Mouse (Mus musculus): ENCODE measurements around the gene March6.

The March6 gene

GRCm38 (mm10) chr15:31530659-31531445 lies at the start of gene March6:
March6 (minus strand) TSS chr15:31531053.
- DNase-seq (ENCODE audit: low spot score in 2 of 2) = peak; percentile 83 to 84

- DNase-seq (ENCODE audit: low spot score in 2 of 2) = no peak
Measured at GRCm38 (mm10) chr15:31576076-31576475, 45.2 kb upstream of the March6 start.

- DNase-seq (ENCODE audit: low spot score in 2 of 2) = no peak
Measured at GRCm38 (mm10) chr15:31573692-31574091, 42.8 kb upstream of the March6 start.

GRCm38 (mm10) chr15:31573287-31573686 lies 42.4 kb upstream of the March6 start:
- DNase-seq (ENCODE audit: low spot score in 2 of 2) = no peak

GRCm38 (mm10) chr15:31571906-31572722 lies 41.3 kb upstream of the March6 start:
- no peak for DNase-seq (ENCODE audit: low spot score in 2 of 2)

- no peak for DNase-seq (ENCODE audit: low spot score in 2 of 2)
Measured at GRCm38 (mm10) chr15:31570959-31571358, 40.1 kb upstream of the March6 start.

GRCm38 (mm10) chr15:31569325-31570022 lies 38.6 kb upstream of the March6 start:
- DNase-seq (ENCODE audit: low spot score in 2 of 2) = no peak

GRCm38 (mm10) chr15:31568581-31568996 lies 37.7 kb upstream of the March6 start:
- DNase-seq (ENCODE audit: low spot score in 2 of 2) = no peak

GRCm38 (mm10) chr15:31567431-31567830 lies 36.6 kb upstream of the March6 start:
- no peak for DNase-seq (ENCODE audit: low spot score in 2 of 2)

GRCm38 (mm10) chr15:31565786-31566185 lies 34.9 kb upstream of the March6 start:
- DNase-seq (ENCODE audit: low spot score in 2 of 2) = no peak

- DNase-seq (ENCODE audit: low spot score in 2 of 2) = no peak
Measured at GRCm38 (mm10) chr15:31565184-31565583, 34.3 kb upstream of the March6 start, which contains the start of gene Cmbl. Cmbl (plus strand) TSS chr15:31565389.

- no peak for DNase-seq (ENCODE audit: low spot score in 2 of 2)
Measured at GRCm38 (mm10) chr15:31563577-31564546, 33.0 kb upstream of the March6 start.

GRCm38 (mm10) chr15:31562847-31563246 lies 32.0 kb upstream of the March6 start:
- no peak for DNase-seq (ENCODE audit: low spot score in 2 of 2)

GRCm38 (mm10) chr15:31561976-31562375 lies 31.1 kb upstream of the March6 start:
- no peak for DNase-seq (ENCODE audit: low spot score in 2 of 2)

GRCm38 (mm10) chr15:31561390-31561789 lies 30.5 kb upstream of the March6 start:
- no peak for DNase-seq (ENCODE audit: low spot score in 2 of 2)

GRCm38 (mm10) chr15:31554855-31555254 lies 24.0 kb upstream of the March6 start:
- no peak for DNase-seq (ENCODE audit: low spot score in 2 of 2)

- DNase-seq (ENCODE audit: low spot score in 2 of 2) = no peak
Measured at GRCm38 (mm10) chr15:31550381-31550780, 19.5 kb upstream of the March6 start.

GRCm38 (mm10) chr15:31547421-31547820 lies 16.6 kb upstream of the March6 start:
- no peak for DNase-seq (ENCODE audit: low spot score in 2 of 2)

GRCm38 (mm10) chr15:31546291-31546690 lies 15.4 kb upstream of the March6 start:
- no peak for DNase-seq (ENCODE audit: low spot score in 2 of 2)

- DNase-seq (ENCODE audit: low spot score in 2 of 2) = no peak
Measured at GRCm38 (mm10) chr15:31545058-31545457, 14.2 kb upstream of the March6 start.

- no peak for DNase-seq (ENCODE audit: low spot score in 2 of 2)
Measured at GRCm38 (mm10) chr15:31543246-31543645, 12.4 kb upstream of the March6 start.
